Mouse (Mus musculus): ENCODE data around the gene Pccb. TPM values are rescaled to one million over a fixed set of nuclear protein-coding genes. Genes with fewer than 3 reads are reported as not detected.
A peak's percentile ranks its signal among the peaks of the same experiment; 100 is the strongest.

Pccb gene
- total RNA-seq, 2 experiments from 2014 or later: 4.9 to 11.3 TPM

- no peak for ATAC-seq (replicated peaks; ENCODE audit: low FRiP score, poor library complexity, severe bottlenecking)
Observed at GRCm38 (mm10) chr9:101052691-101053090, 18.0 kb upstream of the Pccb start.

DNA sequence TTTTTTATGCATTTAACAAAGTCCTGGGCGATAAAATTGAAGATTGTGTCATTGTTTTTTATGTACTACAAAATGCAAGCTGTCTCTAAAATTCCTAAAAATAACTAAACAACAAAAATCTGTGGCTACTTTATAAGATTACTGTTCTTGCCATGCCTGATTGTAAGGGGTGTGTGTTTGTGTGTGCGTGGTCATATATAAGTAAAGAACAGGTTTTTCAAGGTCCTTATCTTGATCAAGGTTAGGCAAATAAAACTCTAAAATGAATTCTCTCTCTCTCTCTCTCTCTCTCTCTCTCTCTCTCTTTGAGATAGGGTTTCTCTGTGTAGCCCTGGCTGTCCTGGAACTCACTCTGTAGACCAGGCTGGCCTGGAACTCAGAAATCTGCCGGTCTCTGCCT is 17.3 kb upstream of the Pccb start:
- ATAC-seq (replicated peaks; ENCODE audit: low FRiP score, poor library complexity, severe bottlenecking): no peak

DNA sequence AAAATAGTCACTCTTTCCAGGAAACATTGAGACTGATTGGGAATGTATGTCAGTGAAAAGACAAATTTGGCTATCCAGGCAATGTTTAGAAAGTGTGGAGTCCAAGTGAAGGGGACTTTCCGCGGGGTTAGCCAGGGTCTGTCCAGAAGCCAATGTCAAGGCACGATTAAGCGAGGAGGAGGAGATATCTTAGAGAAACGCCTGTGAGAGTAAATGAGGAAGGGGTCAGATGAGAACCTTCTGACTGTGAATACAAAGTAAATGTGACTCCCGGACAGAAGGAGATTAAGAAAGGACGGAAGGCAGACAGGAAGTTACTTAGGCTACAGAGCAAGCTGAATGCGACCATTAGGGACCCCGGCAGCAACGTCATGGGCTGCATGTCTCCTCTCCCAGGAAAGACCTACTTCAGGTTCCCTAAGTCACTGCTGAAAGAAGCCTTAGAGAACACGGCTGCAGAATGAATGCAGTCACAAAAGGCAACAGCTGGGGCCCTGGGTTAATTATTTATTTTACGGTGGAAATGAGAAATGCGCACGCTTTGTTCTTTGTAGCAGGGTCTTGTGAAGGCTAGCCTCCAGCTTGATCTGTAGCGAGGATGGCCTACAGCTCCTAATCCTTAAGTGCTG is 11.1 kb upstream of the Pccb start:
- no peak for ATAC-seq (replicated peaks; ENCODE audit: low FRiP score, poor library complexity, severe bottlenecking)

- ATAC-seq (replicated peaks; ENCODE audit: low FRiP score, poor library complexity, severe bottlenecking): no peak
Observed at GRCm38 (mm10) chr9:101042249-101042648, 7.6 kb upstream of the Pccb start.

- no peak for ATAC-seq (replicated peaks; ENCODE audit: low FRiP score, poor library complexity, severe bottlenecking)
Observed at GRCm38 (mm10) chr9:101041508-101041907, 6.8 kb upstream of the Pccb start.

DNA sequence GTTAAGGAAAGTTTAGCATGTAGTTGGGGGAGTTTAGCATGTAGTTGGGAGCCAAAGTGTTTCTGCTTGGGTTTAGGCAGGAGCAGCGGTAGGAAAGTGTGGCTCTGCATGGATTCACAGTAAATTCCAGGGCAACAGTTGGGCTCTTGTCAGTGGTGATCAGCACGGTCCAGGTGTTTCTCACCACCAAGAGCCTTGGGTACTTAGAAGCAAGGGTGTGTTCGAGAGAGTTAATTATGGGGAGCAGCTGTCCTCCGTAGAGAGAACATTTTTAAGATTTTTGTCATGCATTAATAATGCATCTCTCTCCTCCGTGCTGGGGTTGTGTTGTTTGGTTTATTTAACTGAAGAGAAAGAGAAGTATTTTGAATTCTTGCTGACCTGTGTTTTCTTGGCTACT is 3.9 kb upstream of the Pccb start:
- no peak for ATAC-seq (replicated peaks; ENCODE audit: low FRiP score, poor library complexity, severe bottlenecking)

DNA sequence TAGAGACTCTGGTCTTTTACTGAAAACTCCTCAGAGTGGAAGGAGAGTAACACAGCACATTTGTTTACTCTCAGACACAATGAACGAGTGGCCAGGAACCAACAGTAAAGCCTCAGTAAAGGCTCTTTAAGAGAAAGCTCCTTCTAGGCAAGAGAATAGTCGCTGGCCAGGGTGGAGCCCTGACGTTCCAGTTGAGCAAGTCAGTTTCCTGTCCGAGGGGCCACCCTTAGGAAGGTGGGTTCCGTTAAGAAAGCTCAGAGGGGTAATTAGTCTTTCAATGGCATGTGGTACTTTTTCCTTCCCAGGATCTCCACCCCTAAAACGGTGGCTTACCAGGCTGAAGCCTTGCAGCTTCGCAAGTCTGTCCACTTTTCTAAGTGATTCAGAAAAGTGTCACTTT is 2.7 kb upstream of the Pccb start:
- ATAC-seq (replicated peaks; ENCODE audit: low FRiP score, poor library complexity, severe bottlenecking): no peak

GRCm38 (mm10) chr9:101036876-101037275 is 2.2 kb upstream of the Pccb start:
- no peak for ATAC-seq (replicated peaks; ENCODE audit: low FRiP score, poor library complexity, severe bottlenecking)

DNA sequence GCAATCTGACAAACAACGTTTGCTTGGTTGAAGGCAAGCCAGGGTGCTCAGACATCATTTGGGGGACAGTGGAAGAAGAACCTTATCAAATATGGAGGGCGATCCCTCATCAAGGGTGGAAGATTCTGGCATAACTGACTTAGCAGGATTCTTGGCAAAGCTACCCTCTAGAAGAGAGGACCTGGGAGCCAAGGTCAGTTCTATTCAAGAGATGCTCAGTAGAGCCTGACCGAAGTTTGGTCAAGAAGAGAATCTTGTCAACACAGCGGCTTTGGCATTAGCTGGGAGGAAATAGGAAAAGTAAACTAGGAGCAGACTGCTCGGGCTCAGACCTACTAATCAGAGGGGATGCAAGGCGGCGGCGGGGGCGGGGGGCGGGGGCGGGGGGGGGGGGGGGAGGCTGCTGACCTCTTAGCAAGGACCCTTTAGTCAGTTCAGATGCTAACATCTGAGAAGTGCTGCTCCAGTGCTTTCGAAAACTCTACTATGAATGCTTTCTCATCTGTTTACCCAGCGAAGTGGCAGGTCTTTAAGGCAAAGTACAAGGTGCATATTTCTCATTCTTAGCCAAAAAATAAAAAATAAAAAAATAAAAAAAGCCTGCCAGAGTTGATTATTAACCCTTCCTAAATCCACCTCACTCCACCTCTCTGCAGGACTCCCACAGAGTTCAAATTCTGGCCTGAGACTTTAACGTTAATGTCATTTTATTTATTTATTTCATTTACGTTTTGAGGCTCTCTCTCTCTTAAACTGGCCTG is 1.3 kb upstream of the Pccb start:
- no peak for ATAC-seq (replicated peaks; ENCODE audit: low FRiP score, poor library complexity, severe bottlenecking)

DNA sequence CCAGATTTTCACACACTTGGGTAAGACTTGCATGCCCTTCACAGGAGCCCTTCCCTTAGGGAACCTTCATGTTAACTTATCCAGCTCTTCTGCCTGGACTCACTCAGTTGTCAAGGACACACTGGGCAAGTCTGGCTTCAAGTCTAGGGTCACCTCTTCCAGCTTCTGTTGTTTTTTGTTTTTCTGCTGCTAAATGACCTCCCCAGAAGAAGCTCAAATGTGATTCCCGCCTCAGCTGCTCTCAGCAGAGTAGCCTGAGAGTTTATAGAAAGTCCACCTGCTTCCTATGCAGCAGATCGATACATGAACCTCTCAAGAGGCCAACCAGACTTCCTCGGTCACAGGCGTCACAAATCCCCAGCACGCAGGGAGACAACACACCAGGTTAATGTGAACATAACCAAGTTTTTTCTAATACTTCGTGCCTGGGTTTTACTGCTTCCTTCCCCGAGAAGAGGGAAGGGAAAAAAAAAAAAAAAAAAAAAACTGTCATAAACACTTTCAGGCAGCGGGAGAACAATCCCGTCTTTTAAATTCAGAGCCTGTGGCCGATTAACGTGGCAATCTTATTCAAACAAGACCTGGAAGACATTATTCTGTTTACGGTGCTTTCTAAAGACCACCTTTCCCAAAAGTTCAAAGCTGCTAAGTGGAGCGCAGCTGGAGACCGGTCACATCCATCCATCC is 794 bp downstream of the Pccb start:
- peak; percentile 19 for ATAC-seq (replicated peaks; ENCODE audit: low FRiP score, poor library complexity, severe bottlenecking)

GRCm38 (mm10) chr9:101018768-101019167 is 15.9 kb downstream of the Pccb start:
- ATAC-seq (replicated peaks; ENCODE audit: low FRiP score, poor library complexity, severe bottlenecking): no peak

GRCm38 (mm10) chr9:101017734-101018516 is 16.8 kb downstream of the Pccb start:
- ATAC-seq (replicated peaks; ENCODE audit: low FRiP score, poor library complexity, severe bottlenecking): no peak

- ATAC-seq (replicated peaks; ENCODE audit: low FRiP score, poor library complexity, severe bottlenecking): no peak
Observed at GRCm38 (mm10) chr9:101015324-101015723, 19.4 kb downstream of the Pccb start.

DNA sequence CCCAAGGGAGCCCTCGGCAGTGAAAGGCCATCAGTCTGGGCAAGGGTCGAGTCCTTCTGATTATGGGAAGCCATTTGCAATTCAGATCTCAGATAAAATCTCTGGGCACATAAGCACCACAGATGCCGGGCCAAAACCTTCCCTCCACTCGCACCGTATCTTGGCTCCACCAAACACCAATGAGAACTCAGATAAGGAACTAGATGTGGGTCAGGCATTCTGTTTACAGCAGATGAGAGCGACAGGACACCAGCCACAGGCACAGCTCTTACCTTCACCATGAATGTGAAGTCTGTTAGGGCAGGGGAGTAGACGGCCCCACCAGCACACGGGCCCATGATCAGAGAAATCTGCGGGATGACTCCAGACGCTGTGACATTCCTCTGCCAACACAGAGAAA is 22.3 kb downstream of the Pccb start:
- peak; percentile 64 for ATAC-seq (replicated peaks; ENCODE audit: low FRiP score, poor library complexity, severe bottlenecking)

- ATAC-seq (replicated peaks; ENCODE audit: low FRiP score, poor library complexity, severe bottlenecking): no peak
Observed at GRCm38 (mm10) chr9:101005866-101006265, 28.8 kb downstream of the Pccb start.

DNA sequence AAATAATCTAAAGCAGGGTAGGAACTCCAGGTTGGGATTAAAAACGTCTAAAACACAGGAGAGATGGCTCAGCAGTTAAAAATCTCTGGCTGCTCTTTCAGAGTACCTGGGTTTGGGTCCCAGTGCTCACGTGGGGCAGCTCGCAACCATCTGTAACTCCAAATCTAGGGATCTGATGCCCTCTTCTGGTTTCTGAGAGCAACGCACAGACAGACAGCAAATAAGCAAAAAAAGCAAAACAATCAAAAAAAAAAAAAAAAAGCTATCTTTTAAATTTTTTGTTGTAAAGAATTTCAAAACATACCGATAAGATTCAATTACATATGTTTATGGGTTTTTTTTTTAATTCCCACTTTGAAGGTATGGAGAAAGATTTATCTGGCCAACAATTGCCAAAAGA is 31.4 kb downstream of the Pccb start:
- ATAC-seq (replicated peaks; ENCODE audit: low FRiP score, poor library complexity, severe bottlenecking): no peak

GRCm38 (mm10) chr9:101002841-101003240 is 31.9 kb downstream of the Pccb start:
- ATAC-seq (replicated peaks; ENCODE audit: low FRiP score, poor library complexity, severe bottlenecking): no peak

GRCm38 (mm10) chr9:101002053-101002452 is 32.6 kb downstream of the Pccb start:
- ATAC-seq (replicated peaks; ENCODE audit: low FRiP score, poor library complexity, severe bottlenecking): 0 out of 2 replicates have a peak, but pooled peaks have one; percentile 64

GRCm38 (mm10) chr9:100997138-100997537 is 37.6 kb downstream of the Pccb start:
- ATAC-seq (replicated peaks; ENCODE audit: low FRiP score, poor library complexity, severe bottlenecking): no peak

DNA sequence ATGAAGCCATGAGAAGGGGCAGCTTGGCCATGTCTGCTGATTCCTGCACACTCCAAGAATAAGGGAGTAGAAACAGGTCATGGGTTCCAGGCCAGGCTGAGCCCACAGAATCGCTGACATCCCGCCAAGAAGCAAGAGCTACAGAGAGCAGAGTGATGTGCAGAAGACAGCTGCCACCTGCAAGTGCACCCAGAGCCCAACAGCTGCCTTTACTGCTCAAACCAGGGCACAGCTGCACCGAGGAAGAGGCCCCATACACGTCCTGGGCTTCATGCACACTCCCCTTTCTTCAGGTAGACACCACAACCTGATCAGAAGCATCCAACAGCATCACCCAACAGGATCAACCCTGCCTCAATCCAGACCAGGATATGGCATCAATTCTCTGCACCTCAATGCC is 40.8 kb downstream of the Pccb start:
- no peak for ATAC-seq (replicated peaks; ENCODE audit: low FRiP score, poor library complexity, severe bottlenecking)

Measured in erythroblast, adult 5-6 weeks (primary cell).